Mouse (Mus musculus) T-helper 17 cell (primary cell): ENCODE measurements around the gene Duxf3.

ENCODE experiments used
- in situ Hi-C, 2 experiments: fragments of 300-600 bp; cut with MboI, MseI; formaldehyde crosslinking; loops; 1 replicate in 1 of 2; 2 replicates in 1 of 2; pipeline ENCODE4 v1.15.1; 2025; ENCODE audit warnings: high pct_unique_total_duplicates in 2 of 2

The Duxf3 gene

GRCm38 (mm10) chr10:58223972-58224805 lies 8.3 kb downstream of the Duxf3 start:
- in situ Hi-C loops = loop anchor here (5.0 to 25.0 kb wide), 15 partner anchors 372 to 1562 kb away; no protein-coding TSS in a partner anchor

DNA sequence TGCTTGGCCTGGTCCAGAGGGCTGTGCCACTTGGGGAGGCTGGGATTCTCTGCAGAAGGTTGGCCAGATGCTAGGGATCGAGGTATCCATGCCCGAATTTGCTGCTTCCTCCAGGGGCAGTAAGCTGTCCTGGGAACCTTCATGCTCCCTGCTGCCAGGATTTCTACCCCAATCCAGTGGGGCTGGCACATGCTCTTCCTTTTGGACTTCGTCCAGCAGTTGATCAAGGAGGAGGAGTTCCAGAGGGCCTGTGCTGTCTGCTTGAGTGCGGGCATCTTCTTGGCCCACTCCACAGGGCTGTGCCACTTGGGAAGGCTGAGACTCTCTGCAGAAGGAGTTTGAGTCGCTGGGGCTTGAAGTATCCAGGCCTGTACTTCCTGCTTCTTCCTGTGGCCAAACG lies 9.3 kb downstream of the Duxf3 start:
- in situ Hi-C loops = loop anchor here (5.0 to 25.0 kb wide), 15 partner anchors 371 to 1561 kb away; no protein-coding TSS in a partner anchor

GRCm38 (mm10) chr10:58221571-58221970 lies 10.9 kb downstream of the Duxf3 start:
- in situ Hi-C loops = loop anchor here (5.0 to 25.0 kb wide), 15 partner anchors 369 to 1559 kb away; no protein-coding TSS in a partner anchor

- in situ Hi-C loops = loop anchor here (5.0 to 25.0 kb wide), 15 partner anchors 368 to 1558 kb away; no protein-coding TSS in a partner anchor
These were observed 11.7 kb downstream of the Duxf3 start for GRCm38 (mm10) chr10:58220726-58221125.

DNA sequence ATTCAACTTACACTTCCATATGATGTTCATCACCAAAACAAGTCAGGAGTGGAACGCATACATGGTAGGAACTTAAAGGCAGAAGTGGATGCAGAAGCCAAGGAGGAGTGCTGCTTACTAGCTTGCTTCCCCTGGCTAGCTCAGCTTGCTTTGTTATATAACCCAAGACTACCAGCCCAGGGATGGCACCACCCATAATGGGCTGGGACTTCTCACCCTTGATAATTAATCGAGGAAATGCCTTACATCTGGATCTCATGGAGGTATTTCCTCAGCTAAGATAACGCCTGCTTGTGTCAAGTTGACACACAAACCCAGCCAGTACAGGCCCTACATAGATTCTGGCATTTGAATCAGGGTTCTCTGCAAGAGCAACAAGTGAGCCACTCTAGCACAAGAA lies 15.1 kb downstream of the Duxf3 start:
- in situ Hi-C loops = loop anchor here (25.0 kb wide), 6 partner anchors 630 to 1555 kb away; no protein-coding TSS in a partner anchor

- in situ Hi-C loops = loop anchor here (25.0 kb wide), 6 partner anchors 628 to 1553 kb away; no protein-coding TSS in a partner anchor
These were observed 17.1 kb downstream of the Duxf3 start for GRCm38 (mm10) chr10:58215353-58215752.

DNA sequence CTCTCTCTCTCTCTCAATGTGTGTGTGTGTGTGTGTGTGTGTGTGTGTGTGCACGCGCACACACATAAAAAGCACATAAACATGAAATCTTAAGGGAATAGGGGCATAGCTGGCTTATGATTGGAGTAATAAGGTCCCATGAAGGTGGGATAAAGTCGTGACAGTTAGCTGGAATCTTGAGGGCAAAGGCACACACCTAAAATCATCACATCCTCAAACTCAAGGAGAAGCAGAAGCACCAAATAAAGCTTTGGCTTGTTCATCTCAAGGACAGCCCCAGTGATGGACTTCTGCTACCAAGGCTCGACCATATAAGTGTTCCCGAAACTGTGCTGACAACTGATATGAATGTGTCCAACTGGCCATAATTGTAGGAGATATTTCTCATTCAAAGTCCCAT lies 17.5 kb downstream of the Duxf3 start:
- in situ Hi-C loops = loop anchor here (25.0 kb wide), 6 partner anchors 628 to 1553 kb away; no protein-coding TSS in a partner anchor

DNA sequence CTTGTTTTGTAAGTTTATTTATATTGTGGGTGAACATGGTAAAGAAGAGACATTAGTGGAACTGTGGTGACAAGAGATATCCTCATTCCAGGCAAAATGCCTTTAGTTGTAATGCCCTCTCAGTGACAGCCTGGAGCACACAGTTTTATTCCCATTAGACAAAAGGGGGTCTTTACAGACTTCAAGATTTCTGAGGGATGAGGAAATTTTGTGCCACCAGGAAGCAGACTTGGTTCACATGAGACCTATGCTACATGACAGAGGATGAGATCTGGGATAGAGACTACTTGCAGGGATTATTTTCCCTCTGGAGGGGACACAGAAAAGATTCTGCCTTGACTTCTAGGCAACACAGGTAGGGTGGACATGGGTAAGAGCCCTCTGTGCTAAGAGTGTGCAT lies 18.0 kb downstream of the Duxf3 start:
- in situ Hi-C loops = loop anchor here (25.0 kb wide), 6 partner anchors 627 to 1552 kb away; no protein-coding TSS in a partner anchor

DNA sequence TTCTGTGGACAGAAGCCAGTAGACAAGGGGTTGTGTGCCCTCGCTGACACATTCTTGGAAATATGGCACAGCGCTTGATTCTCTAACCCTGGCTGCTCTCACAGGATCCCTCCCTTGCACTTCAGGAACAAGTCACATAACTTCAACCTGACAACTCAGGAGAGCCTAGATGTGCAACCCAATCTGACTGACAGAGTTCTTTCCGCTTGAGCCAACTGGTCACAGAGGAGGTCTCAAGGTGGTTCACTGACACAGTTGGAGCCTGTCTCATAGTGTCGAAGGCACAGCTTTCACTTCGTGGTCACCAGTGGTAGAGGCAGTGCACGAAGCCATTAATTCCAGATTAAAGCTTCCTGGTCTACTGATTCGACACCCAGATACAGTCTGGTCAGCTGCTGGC lies 20.2 kb downstream of the Duxf3 start:
- in situ Hi-C loops = loop anchor here (25.0 kb wide), 6 partner anchors 625 to 1550 kb away; no protein-coding TSS in a partner anchor

GRCm38 (mm10) chr10:58211213-58211612 lies 21.3 kb downstream of the Duxf3 start:
- in situ Hi-C loops = loop anchor here (25.0 kb wide), 6 partner anchors 624 to 1549 kb away; no protein-coding TSS in a partner anchor

- in situ Hi-C loops = loop anchor here (25.0 kb wide), 6 partner anchors 623 to 1548 kb away; no protein-coding TSS in a partner anchor
These were observed 22.0 kb downstream of the Duxf3 start for GRCm38 (mm10) chr10:58210514-58210913.

GRCm38 (mm10) chr10:58209710-58210467 lies 22.6 kb downstream of the Duxf3 start:
- in situ Hi-C loops = loop anchor here (10.0 to 25.0 kb wide), 9 partner anchors 615 to 1965 kb away; no protein-coding TSS in a partner anchor

DNA sequence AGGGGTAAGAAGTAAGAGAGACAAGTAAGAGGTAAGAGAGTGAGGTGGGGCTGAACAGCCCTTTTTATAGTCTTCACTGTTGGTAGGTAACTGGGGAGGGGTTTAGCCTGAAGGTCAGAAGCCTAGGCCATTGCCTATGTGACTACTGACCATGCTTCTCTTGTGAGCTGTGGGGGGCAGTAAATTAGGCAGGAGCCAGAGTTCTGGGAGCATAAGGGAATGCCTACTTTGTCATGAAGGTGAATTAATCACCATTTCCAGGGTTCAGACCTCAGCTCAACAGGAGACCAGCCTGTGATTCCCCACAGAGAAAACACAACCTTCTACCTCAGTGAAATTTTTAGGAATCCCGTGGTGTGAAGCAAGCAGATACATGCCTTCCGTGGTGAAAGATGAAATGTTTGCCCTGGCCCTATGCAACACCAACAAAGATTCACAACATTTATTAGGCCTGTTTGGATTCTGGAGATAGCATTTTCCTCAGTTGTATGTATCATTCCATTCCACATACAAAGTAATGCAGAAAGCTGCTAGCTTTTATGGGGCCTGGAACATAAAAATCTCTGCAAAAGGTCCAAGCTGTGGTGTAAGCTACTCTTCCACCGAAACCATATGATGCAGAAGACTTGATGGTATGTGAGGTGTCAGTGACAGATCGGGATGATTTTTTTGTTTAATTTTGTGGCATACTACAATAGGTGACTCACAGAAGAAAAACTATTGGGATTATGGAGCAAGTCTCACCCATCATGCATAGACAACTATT lies 25.7 kb downstream of the Duxf3 start:
- in situ Hi-C loops = loop anchor here (10.0 to 25.0 kb wide), 9 partner anchors 612 to 1962 kb away; no protein-coding TSS in a partner anchor

- in situ Hi-C loops = loop anchor here (10.0 to 25.0 kb wide), 9 partner anchors 611 to 1961 kb away; no protein-coding TSS in a partner anchor
These were observed 26.5 kb downstream of the Duxf3 start for GRCm38 (mm10) chr10:58205986-58206385.
